Mouse (Mus musculus): ENCODE results near the gene Large2.

GRCm38 (mm10) chr2:92387646-92388045 lies 13.0 kb upstream of the Large2 start:
- TF ChIP-seq CTCF (conservative IDR thresholded peaks at IDR 0.05 in 1 of 2, IDR thresholded peaks at IDR 0.05 in 1 of 2; ENCODE audit: low read depth in 2 of 2, low read length in 2 of 2): no peak
- no peak for TF ChIP-seq EP300 (IDR thresholded peaks at IDR 0.05; ENCODE audit: low read length)
- TF ChIP-seq ETS1 (conservative IDR thresholded peaks at IDR 0.05; ENCODE audit: low read depth, low read length): no peak
